Mouse (Mus musculus) thymus, postnatal 4 days (tissue): ENCODE results near the gene Kank1.

Experiments
- DNase-seq: peaks from one replicate; pipeline ENCODE4 v3.0.0; 2021

The Kank1 gene

GRCm38 (mm10) chr19:25236596-25237491 is at the start of gene Kank1:
Gene Kank1, plus strand, starts transcription at chr19:25236975.
- DNase-seq: peak; percentile 76

- DNase-seq: no peak
Measured at GRCm38 (mm10) chr19:25187681-25188080, 49.1 kb upstream of the Kank1 start.

DNA sequence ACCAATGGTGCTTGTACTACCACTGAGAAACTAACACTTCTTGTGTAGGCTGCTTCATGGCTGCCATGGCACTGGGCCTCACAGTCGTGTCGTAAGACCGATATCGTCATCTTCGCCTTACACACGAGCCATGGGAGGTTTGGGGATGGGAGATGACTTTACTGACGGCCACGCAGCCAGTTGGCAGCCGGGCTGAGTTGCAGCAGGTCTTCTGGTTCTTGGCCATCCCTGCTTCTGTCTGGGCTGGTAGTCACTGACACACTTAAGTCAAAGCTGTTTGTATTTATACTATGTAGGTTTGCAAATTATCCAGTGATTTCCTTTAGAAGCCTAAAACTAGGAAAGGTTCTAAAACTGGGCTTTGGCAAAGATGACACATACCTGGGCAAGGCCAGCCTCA is 43.0 kb upstream of the Kank1 start:
- DNase-seq: no peak

DNA sequence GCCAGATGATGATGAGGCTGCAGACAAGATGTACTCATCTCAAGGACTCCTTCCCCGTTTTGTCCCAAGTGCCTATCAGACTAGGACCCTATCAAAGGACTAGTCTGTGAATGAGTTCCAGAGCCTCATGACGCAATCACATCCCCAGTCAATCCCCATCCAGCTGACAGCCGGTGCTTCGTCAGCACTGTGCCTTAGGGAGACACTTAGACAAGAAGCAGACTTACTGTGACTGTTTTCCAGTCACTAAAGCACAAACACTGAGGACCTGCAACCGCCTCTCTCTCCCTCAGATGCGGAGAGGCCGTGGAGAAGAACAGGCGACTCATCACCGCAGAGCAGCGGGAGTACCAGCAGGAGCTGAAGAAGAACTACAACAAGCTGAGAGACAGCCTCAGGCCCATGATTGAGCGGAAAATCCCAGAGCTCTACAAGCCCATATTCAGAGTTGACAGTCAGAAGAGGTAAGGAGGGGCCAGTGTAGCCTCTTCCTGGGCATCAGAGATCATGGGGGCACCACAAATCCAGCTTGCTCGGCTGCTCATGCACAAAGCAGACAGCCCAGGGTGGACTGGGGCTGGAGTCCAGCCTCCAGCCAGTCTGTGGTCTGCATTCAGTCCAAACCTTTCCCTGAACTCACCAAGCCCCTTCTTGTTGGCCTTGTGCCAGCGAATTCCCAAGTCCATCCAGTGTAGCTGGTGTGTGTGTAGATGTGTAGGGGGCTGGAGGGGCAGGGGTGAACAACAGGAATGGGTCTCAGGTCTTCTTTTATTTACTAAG is 36.5 kb upstream of the Kank1 start:
- DNase-seq: no peak

DNA sequence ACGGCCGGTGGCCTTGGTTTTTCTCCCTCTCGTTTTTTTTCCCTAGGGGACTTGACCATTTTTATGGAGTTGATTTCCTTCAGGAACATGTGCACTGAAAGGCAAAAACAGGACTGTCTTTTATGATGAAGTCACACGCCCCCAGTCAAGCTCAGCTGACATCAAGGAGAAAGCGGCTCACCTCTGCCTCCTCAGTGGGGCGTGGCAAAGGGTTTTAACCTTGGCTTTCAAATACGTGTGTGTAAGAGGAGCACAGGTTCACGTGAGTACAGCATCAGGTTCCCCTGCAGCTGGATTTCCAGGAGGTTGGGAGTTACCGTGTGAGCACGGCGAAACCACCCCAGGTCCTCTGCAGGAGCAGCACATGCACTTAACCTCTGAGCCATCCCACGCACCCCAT is 33.7 kb upstream of the Kank1 start:
- no peak for DNase-seq

DNA sequence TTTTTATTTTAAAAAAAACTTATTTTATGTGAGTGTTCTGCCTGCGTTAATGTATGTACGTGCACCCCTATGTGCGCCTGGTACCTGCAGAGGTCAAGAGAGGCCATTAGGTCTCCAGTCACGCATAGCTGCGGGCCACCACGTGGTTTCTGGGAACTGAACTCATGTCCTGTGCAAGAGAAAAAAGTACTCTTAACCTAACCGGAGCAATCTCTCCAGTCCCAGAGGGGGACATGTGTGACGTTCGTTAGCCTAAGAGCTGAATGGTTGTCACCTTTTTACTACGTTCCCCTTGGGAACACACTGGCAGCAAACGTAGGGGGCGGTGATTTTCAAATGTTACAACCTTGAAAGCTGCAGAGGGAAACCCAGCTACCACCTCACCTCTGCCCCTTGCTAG is 29.8 kb upstream of the Kank1 start:
- DNase-seq: no peak

GRCm38 (mm10) chr19:25207731-25208361 is 28.9 kb upstream of the Kank1 start:
- DNase-seq: no peak

DNA sequence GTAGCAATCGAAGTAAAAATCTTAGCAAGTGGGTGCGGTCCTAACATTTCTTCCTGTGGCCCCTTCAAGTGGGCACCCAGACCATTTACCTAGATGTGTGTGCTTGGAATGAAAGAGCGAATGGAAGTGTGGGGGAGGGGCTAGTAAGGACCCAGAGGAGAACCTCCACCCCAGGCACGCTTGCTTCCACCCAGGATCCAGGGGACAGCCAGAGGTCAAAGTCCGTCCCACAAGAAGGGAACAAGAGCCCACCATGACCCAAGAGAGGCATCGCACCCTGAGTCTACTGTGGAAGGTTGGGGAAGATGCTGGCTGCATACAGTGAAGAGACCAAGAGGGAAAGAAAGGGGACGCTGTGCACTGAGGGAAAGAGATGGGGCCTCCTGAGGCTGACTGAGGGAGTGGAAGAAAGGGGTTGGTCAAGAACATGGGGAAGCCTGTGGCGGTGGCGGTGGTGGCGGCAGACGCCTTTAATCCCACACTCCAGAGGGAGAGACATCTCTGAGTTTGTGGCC is 28.1 kb upstream of the Kank1 start:
- no peak for DNase-seq

DNA sequence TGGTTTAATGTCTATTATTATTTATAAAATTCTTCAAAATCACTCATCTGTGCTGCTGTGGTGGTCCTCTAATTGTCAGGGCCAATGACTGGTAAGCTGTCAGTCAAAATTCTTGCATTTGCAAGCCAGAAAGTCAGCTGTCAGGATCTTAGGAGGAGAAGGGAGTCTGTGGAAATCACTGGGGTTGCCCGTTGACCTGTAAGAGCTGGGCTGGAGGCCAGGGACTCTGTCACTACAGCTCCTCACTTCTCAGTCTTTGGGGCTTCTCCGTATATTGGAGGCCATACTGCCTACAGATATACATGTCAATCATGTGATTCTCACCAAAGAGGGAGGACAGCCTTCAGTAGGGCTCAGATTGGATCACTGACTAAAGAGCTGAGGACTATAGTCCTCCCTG is 16.2 kb upstream of the Kank1 start:
- no peak for DNase-seq

DNA sequence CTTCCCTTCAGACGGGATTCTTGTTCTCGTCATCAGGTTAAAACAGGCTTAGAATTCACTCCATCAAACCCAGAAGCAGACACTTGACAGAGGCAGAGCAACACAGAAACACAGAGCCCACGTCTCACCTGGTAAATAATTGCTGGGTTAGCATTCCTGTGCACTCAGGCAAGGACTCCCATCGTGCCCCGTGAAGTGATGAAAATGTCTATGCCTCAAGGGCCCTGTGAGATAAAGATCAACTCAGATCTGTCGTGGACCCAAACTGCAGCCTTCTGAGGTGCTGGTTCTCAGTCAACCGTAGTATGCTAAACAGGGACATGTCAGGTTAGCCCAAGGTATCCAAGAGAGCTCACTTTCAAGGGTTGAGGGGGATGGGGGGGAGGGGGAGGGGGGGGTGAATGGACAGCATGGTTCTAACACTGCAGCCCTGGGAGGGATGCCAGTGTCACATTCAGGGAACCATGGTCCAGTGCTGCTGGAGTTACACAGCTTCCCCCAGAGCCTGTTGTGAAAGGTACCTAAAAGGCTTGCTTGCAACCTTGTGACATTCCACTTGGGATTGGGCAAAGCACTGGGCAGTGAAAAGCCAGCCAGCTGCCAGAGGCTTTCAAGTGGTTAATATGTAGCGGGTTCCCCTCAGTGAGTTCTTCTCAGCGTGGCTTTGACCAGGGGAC is 14.7 kb upstream of the Kank1 start:
- DNase-seq: no peak

DNA sequence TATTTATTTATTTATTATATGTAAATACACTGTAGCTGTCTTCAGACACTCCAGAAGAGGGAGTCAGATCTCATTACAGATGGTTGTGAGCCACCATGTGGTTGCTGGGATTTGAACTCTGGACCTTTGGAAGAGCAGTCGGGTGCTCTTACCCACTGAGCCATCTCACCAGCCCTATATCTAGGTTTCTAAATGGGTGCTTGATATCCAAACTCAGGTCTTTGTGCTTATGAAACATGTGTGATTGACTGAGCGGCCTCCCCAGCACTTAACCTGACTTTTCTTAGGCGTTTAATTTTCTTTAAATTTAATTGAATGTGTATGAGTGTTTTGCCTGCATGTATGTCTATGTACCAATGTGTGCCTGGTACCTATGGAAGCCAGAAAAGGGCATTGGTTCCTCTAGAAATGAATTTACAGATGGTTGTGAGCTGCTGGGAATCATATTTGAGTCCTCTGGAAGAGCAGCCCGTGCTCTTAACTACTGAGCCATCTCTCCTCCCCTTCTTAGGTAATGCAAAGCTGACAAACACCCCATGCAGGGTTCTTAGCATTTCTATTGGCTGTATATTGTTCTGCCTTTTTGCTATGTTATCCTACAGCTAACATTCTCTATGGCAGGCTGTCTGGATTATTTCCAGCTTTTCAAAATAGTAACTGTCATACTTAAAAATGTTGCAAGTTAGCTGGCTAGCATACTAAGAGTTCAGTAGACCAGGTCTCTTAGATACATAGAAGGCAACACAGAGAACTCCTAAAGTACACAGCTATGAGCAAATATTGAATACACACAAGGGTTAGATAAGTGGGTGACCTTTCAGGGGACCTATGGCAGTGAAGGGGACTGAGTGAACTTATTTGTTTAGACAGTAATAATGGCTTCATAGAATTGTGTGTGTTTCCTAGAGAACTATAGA is 6.5 kb upstream of the Kank1 start:
- DNase-seq: no peak

GRCm38 (mm10) chr19:25230975-25231334 is 5.8 kb upstream of the Kank1 start:
- DNase-seq: no peak

- DNase-seq: no peak
Measured at GRCm38 (mm10) chr19:25232032-25232431, 4.7 kb upstream of the Kank1 start.

DNA sequence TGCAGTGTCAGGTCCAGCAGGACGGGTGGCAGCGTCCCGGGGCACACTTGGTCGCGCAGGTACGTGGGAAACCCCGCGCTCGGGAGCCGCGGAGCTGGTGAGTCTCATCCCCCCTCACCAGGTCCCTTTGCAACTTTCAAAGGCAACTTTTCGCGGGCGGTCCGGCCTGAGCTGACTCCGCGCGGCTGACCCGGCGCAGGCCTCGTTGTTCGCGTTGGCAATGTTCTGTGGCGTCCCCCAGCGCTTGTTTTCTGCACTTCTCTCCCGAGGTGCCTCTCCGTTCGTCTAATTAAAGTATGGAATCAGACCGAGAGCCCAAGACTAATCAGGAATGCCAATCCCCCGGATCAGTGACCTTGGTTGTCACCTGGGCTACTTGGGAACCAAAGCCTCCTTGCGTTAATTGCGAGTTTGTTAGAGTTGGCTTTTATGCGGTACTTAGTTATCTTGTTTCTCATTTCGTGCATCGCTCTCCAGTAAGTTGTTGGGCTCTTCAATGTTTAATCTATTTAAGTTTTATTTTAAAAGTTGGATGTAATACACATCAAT is 791 bp downstream of the Kank1 start:
- peak; percentile 34 for DNase-seq

- DNase-seq: no peak
Measured at GRCm38 (mm10) chr19:25238121-25238520, 1.3 kb downstream of the Kank1 start.

- DNase-seq: no peak
Measured at GRCm38 (mm10) chr19:25243566-25243965, 6.8 kb downstream of the Kank1 start.

GRCm38 (mm10) chr19:25246062-25246461 is 9.3 kb downstream of the Kank1 start:
- no peak for DNase-seq

- DNase-seq: no peak
Measured at GRCm38 (mm10) chr19:25247858-25248552, 11.2 kb downstream of the Kank1 start.

DNA sequence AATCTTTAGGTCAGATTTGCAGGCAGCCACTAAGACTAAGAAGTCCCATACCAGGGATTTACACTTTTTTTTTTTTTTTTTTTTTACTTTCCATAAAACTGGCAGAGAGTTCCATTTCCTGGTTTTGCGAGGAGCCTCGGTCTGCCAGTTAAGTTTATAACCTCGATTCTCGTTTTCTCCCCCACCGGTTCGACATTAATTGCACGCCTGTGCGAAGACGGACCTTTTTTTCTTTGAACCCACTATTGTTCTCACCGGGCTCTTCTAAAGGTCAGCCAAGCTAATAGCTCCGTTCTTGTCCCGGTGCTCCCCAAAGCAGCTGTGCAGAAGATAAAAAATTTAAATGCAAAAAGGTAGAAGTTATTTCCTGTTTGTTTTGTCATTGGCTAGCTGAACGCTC is 12.5 kb downstream of the Kank1 start:
- DNase-seq: no peak

DNA sequence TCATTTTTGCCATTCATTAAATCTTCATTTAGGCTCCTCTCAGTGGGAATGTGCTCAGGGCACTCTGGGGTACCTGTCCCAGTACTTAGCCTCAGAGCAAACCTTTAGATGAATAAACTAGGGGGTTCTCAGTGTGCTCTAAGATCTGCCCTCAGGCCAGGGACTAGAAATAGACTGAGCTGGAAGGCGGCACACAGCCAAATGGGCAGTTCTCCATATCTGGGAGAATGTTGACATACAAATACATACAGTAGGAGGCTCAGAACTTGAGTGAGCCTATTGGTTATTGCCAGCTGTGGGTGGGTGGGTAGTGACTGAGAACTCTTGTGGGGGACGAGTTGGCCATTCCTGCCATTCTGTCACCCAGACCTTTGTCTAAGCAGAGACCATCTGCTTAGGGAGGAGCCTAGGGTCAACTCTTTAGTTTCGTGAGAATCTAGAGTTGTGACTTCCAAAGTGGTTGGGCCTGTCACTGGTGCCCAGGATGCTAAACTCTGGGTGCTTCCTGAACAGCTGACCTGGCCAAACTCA is 14.9 kb downstream of the Kank1 start:
- no peak for DNase-seq

- DNase-seq: no peak
Measured at GRCm38 (mm10) chr19:25253198-25253597, 16.4 kb downstream of the Kank1 start.
